Mouse (Mus musculus) spleen, postnatal 0 days (tissue): ENCODE data around the gene Naa35. TPM values are rescaled to one million over a fixed set of nuclear protein-coding genes. Genes with fewer than 3 reads are reported as not detected.

Source experiments
- polyA plus RNA-seq: library from polyadenylated mRNA; unstranded; fragments of >200 nt; fragmentation: Nextera tagmentation; extraction: Ambion mirVana; gene quantifications from 2 replicates; pipeline ENCODE4 v1.2.1, GENCODE M21; 2015

Naa35 gene
- 41.2 and 43.0 TPM in 2 replicates for polyA plus RNA-seq

GRCm38 (mm10) chr13:59584947-59585647 is at the start of gene Naa35, which contains the start of gene Agtpbp1:
Naa35 (plus strand) TSS chr13:59585259.
Agtpbp1 (minus strand) TSS chr13:59585227.

GRCm38 (mm10) chr13:59675151-59676011 is 90.3 kb downstream of the Naa35 start, which contains the start of gene Golm1:
Golm1 (minus strand) TSS chr13:59675811.

Other genes with a start within 250 kb of the Naa35 start
- gene Agtpbp1, start within 50 bp of the Naa35 start, polyA plus RNA-seq: 10.7 and 11.0 TPM in 2 replicates
- gene Golm1, start 90.6 kb downstream of the Naa35 start, polyA plus RNA-seq: 28.3 and 32.3 TPM in 2 replicates
- 0.04 TPM in 1 of 2 replicates, not detected in the other for gene 4921517D22Rik, start 108.8 kb downstream of the Naa35 start, polyA plus RNA-seq
- 0.87 and 1.1 TPM in 2 replicates for gene Spata31d1a, start 125.1 kb downstream of the Naa35 start, polyA plus RNA-seq
- not detected in 2 replicates for gene Spata31d1b, start 127.0 kb downstream of the Naa35 start, polyA plus RNA-seq
- not detected in 2 replicates for gene Spata31d1d, start 146.5 kb downstream of the Naa35 start, polyA plus RNA-seq
- not detected in 2 replicates for gene 1700014D04Rik, start 161.5 kb downstream of the Naa35 start, polyA plus RNA-seq
- 221 and 249 TPM in 2 replicates for gene Isca1, start 184.6 kb downstream of the Naa35 start, polyA plus RNA-seq
- not detected in 2 replicates for gene Gm49354, start 197.0 kb downstream of the Naa35 start, polyA plus RNA-seq
- 81.7 and 84.4 TPM in 2 replicates for gene Tut7, start 237.9 kb downstream of the Naa35 start, polyA plus RNA-seq